Mouse (Mus musculus) cerebellum, adult 2 months (tissue): ENCODE measurements around the gene Hectd1. TPM values are rescaled to one million over a fixed set of nuclear protein-coding genes. Genes with fewer than 3 reads are reported as not detected.

Experiments used
- DNase-seq, 2 experiments: peaks; one replicate each; pipeline ENCODE4 v3.0.0; 2021
- H3K27ac ChIP-seq: fragments of 200-500 bp; 2 replicates; pipeline ENCODE4 v1.5.1; 2012; ENCODE audit warnings: low read length, control low read depth, inconsistent platforms; ENCODE audit not compliant: insufficient read depth
- H3K27me3 ChIP-seq: fragments of 200-500 bp; 2 replicates; pipeline ENCODE4 v1.6.1; 2012; ENCODE audit warnings: inconsistent platforms, mild to moderate bottlenecking, low read length, moderate library complexity; ENCODE audit not compliant: control insufficient read depth, insufficient read depth
- H3K4me1 ChIP-seq: fragments of 200-500 bp; 2 replicates; pipeline ENCODE4 v1.6.1; 2011; ENCODE audit warnings: low read length; ENCODE audit not compliant: control insufficient read depth, insufficient read depth
- H3K4me3 ChIP-seq: fragments of 200-500 bp; replicated peaks from 2 replicates; pipeline ENCODE3; 2011; ENCODE audit warnings: mild to moderate bottlenecking, low read depth, low read length, control low read depth; ENCODE audit not compliant: insufficient read depth
- CTCF ChIP-seq: fragments of 200-500 bp; IDR thresholded peaks from 2 replicates; pipeline ENCODE4 v1.5.1; 2011; ENCODE audit warnings: low read depth, mild to moderate bottlenecking, control low read depth, low read length, moderate library complexity, borderline replicate concordance; ENCODE audit not compliant: insufficient read depth
- POLR2A ChIP-seq: fragments of 200-500 bp; IDR thresholded peaks from 2 replicates; pipeline ENCODE4 v1.6.1; 2011; ENCODE audit warnings: low read length, control low read depth, borderline replicate concordance; ENCODE audit not compliant: insufficient read depth
- WGBS: fragments of 180-500 bp; shearing (Covaris S2); methylation state at CpG from one replicate; pipeline ENCODE4 v1.1.7; 2018; 5-methylcytosine and 5-hydroxymethylcytosine counted together
- polyA plus RNA-seq: library from polyadenylated mRNA; depleted of rRNA; stranded (reverse); fragments of >200 nt; gene quantifications from 2 replicates; pipeline ENCODE4 v1.2.3, GENCODE M21; 2012

The Hectd1 gene
- polyA plus RNA-seq, 1 experiment: 39.4 TPM

DNA sequence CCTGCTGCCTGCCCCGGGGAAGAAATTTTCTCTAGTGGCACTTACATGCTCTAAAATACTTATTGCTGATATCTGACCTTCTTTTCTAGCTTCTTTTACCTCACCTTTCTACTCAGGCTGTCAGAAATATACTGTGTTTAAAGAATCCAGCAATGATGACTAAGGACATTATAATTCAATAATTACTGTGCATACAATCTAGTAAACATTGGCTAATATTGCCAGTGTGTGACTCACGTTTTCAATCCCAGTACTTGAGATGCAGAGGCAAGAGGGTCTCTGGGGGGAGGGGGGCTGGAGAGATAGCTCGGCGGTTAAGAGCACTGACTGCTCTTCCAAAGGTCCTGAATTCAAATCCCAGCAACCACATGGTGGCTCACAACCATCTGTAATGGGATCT, 21.0 kb upstream of the Hectd1 start:
- H3K4me1 ChIP-seq: no peaks in the 10 kb centered on the region
- no peak for TF ChIP-seq CTCF
- no peak for TF ChIP-seq POLR2A
- H3K27ac ChIP-seq: no peak overlapping the region
- WGBS: 90% methylated on average over 4 of the region's 4 CpGs
- H3K4me3 ChIP-seq: no peak overlapping the region
- no peak for DNase-seq
- no peaks in the 10 kb centered on the region for H3K27me3 ChIP-seq

DNA sequence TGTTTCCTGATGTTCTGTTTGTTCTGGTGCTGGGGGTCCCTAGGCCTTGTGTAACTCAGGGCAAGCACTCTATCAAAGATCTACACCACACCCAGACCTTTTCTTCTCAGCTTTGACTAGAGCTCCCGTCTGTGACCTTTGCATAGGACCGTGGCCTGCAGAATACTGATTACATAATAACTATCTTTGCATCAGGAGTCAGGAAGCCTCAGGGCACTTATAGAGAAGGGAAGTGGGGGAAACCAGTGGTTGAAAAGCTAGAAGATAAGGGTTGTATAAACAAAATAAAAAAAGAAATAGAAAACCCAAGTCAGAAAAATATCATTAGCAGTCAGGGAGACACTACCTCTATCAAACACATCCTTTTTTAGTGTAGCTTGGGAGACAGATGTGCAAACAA, 20.6 kb upstream of the Hectd1 start:
- no peaks in the 10 kb centered on the region for H3K4me1 ChIP-seq
- no peaks in the 10 kb centered on the region for H3K27me3 ChIP-seq
- TF ChIP-seq POLR2A (no peak), CTCF (no peak)
- H3K4me3 ChIP-seq: no peak overlapping the region
- DNase-seq: no peak
- no peak overlapping the region for H3K27ac ChIP-seq
- 91% methylated on average over 2 of the region's 2 CpGs for WGBS

- TF ChIP-seq CTCF: no peak
- TF ChIP-seq POLR2A: no peak
- no peak for DNase-seq
- H3K27ac ChIP-seq: no peak overlapping the region
- H3K4me1 ChIP-seq: no peaks in the 10 kb centered on the region; the same call in 1 of the 2 replicates
- no peaks in the 10 kb centered on the region for H3K27me3 ChIP-seq
- no peak overlapping the region for H3K4me3 ChIP-seq
- 76% methylated on average over 9 of the region's 9 CpGs for WGBS
These were observed 18.8 kb upstream of the Hectd1 start for GRCm38 (mm10) chr12:51847953-51848680.

- Histone ChIP-seq H3K27me3 (no peaks in the 10 kb centered on the region), H3K27ac (no peak overlapping the region), H3K4me3 (no peak overlapping the region), H3K4me1 (no peaks in the 10 kb centered on the region; the same call in 1 of the 2 replicates)
- TF ChIP-seq CTCF (no peak), POLR2A (no peak)
- no peak for DNase-seq
- 17% methylated on average over 1 of the region's 1 CpGs for WGBS
These were observed 15.9 kb upstream of the Hectd1 start for GRCm38 (mm10) chr12:51845261-51845660.

DNA sequence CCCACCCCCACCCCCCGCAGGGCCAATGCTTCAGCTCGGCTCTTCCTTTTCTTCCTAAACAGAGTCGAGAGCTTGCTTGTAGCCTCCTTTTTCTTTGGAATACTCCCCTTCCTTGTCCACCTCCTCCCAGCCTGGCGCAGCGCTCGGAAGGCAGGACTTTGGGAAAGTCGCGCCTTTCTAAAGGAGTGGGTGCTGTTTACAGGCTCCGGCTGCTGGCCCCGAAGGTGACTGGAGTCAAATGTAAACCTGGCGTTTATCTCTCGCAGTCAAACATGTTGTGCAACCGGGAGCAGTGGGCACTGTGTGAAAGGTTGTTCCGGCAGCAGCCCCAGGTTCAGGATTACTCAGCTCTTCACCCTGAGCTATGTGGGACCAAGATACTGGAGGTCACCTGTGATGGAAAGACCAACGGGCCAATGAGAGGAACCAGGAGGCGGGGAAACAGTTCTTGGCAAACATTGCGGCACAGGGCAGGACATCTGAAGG, 15.5 kb upstream of the Hectd1 start:
- no peaks in the 10 kb centered on the region for H3K27me3 ChIP-seq
- peak overlapping the region; percentile 94 for H3K4me3 ChIP-seq
- no peaks in the 10 kb centered on the region; the same call in 1 of the 2 replicates for H3K4me1 ChIP-seq
- TF ChIP-seq CTCF: no peak
- TF ChIP-seq POLR2A: peak; percentile 79; the same call in 1 of the 2 replicates
- peak overlapping the region; percentile 77; the same call in 1 of the 2 replicates for H3K27ac ChIP-seq
- under 1% methylated on average over 17 of the region's 17 CpGs for WGBS
- peak; percentile 94 to 98 for DNase-seq

DNA sequence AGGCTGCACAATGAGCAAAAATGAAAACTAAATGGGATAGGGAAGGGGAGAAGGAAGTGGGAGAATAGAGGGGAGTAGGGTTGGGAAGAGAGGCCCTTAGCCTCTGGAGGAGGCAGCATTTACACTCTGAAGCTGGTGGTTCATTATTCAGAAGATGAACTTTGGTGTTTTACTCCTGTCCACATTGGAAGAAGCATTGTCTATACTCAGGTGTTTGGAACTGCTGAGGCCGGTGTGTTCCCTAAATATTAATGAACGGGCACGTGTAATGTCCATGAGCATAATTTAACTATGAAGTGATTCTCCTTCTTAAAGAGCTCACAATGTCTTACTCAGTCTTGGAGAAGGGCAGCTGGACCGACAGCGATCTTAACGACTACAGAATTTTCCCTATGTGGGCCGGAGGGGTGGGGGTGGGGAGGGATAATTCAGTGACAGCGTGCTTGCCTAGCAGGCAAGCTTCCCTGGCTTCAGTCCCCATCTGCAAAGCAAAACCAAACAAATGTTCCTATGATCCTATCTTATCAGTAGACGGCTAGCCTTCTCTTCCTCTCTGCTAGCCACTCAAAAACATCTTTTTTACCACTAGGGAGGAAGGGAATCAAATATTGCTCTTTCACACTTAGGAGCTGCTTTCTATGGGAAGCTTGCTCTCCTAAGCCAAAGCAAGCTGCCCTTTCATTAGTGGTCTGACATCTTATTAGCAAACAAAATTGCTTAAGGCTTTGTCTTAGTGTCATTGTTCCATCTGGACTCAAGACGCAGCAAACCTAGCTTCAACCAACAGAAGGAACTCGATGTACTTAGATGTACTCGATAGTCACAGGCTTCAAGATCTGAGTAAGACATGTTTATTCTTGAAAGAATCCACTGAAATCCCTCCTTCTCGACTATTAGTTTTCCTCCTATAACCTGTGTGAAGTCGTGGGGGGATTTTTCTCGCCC, 14.5 kb upstream of the Hectd1 start:
- H3K27me3 ChIP-seq: no peaks in the 10 kb centered on the region
- no peak overlapping the region for H3K27ac ChIP-seq
- H3K4me1 ChIP-seq: no peaks in the 10 kb centered on the region; the same call in 1 of the 2 replicates
- no peak for DNase-seq
- 36% methylated on average over 15 of the region's 15 CpGs for WGBS
- TF ChIP-seq CTCF (no peak), POLR2A (no peak)
- no peak overlapping the region for H3K4me3 ChIP-seq

DNA sequence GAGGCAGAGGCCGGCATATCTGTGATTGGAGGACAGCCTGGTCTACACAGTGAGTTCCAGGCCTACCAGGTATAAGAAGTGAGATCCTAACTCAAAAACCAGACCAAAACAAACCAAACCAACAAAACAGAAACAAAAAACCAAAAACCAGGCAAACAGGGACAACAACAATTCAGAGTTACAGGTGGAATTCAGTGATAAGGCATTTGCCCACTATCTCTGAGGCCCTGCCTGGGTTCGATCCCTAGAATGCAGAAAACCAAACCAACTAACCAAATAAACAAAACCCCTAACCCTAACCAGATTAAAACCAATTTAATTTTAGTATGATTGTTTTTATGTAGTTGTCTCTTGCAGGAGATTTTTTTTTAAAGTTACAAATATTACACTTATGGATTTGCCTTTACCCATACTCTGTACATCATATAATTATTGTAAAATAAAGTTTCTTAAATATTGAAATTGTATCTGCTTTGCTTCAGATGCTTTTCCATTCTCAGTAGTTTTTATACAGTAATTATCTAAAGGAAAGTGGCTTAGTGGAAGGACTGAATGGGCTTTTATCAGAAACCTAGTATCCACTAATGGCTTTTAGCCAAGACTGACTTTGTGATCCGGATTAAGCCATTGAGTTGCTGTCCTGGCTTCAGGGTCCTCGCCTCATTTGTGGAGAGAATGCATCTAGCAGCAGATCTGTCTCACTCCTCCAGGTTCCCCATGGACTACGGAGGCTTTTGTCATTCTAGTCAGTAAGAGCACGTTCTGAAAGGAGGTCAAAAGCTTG, 12.9 kb upstream of the Hectd1 start:
- Histone ChIP-seq H3K27ac (no peak overlapping the region), H3K27me3 (no peaks in the 10 kb centered on the region)

More for the DNA sequence above, 12.9 kb upstream of the Hectd1 start:
- WGBS: 73% methylated on average over 6 of the region's 6 CpGs
- Histone ChIP-seq H3K4me1 (no peaks in the 10 kb centered on the region; the same call in 1 of the 2 replicates), H3K4me3 (no peak overlapping the region)
- DNase-seq: no peak
- TF ChIP-seq CTCF: no peak
- no peak for TF ChIP-seq POLR2A
